Mouse (Mus musculus): ENCODE measurements around the gene Cdkn2aip. TPM values are rescaled to one million over a fixed set of nuclear protein-coding genes. Genes with fewer than 3 reads are reported as not detected.

The Cdkn2aip gene
- polyA plus RNA-seq, 1 experiment from 2014 or later, result 13.0 TPM

- ATAC-seq (ENCODE audit: low FRiP score, low TSS enrichment), result peak; percentile 68; the same call in 1 of the 2 replicates
- Histone ChIP-seq H3K4me2 (replicated peaks; ENCODE audit: low read depth) (no peak overlapping the region), H3K9me3 (ENCODE audit: control insufficient read depth, low read length) (no peaks in the 10 kb centered on the region), H3K27me3 (ENCODE audit: control insufficient read depth, insufficient read depth, low read length) (no peaks in the 10 kb centered on the region), H3K9ac (ENCODE audit: low read length) (no peak overlapping the region), H3K4me3 (ENCODE audit: low read depth, low read length) (no peak overlapping the region), H3K27ac (replicated peaks) (no peak overlapping the region), H3K36me3 (ENCODE audit: control insufficient read depth, insufficient read depth, low read length) (no peaks in the 10 kb centered on the region), H3K4me1 (replicated peaks; ENCODE audit: control insufficient read depth, insufficient read depth) (no peaks in the 10 kb centered on the region)
- 39% methylated on average over 5 of the region's 5 CpGs for WGBS
- peak; percentile 52 for DNase-seq (ENCODE audit: low spot score)
- no peak for TF ChIP-seq EP300 (optimal IDR thresholded peaks at IDR 0.05)
- TF ChIP-seq CTCF (IDR thresholded peaks at IDR 0.05; ENCODE audit: low read depth), result no peak
Measured at GRCm38 (mm10) chr8:47662716-47663115, 51.0 kb downstream of the Cdkn2aip start.

DNA sequence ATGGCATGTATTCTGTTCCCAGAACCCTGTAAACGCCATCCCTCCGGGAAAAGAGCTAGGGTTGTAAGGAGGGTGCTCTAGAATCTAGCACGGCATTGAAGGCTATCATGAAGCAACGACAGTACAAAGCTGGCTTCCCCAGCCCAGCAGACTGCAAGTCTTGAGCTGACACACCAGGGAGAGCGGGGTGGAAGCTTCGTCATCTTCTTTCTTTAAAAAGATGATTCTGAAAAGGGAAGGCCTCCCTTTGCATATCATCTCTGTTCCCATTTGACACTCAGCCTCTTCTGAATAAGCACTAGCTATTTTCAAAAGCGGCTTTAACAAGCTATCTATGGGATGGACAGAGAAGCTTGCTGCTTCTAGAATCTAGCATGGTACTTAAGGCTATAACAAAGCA is 53.3 kb downstream of the Cdkn2aip start:
- Histone ChIP-seq H3K4me2 (replicated peaks; ENCODE audit: low read depth) (no peak overlapping the region), H3K27me3 (ENCODE audit: control insufficient read depth, insufficient read depth, low read length) (no peaks in the 10 kb centered on the region), H3K4me1 (replicated peaks; ENCODE audit: control insufficient read depth, insufficient read depth) (no peaks in the 10 kb centered on the region), H3K36me3 (ENCODE audit: control insufficient read depth, insufficient read depth, low read length) (no peaks in the 10 kb centered on the region), H3K9ac (ENCODE audit: low read length) (no peak overlapping the region), H3K9me3 (ENCODE audit: control insufficient read depth, low read length) (no peaks in the 10 kb centered on the region), H3K27ac (replicated peaks) (no peak overlapping the region), H3K4me3 (ENCODE audit: low read depth, low read length) (no peak overlapping the region)
- TF ChIP-seq EP300 (optimal IDR thresholded peaks at IDR 0.05) (no peak), CTCF (IDR thresholded peaks at IDR 0.05; ENCODE audit: low read depth) (no peak)
- ATAC-seq (ENCODE audit: low FRiP score, low TSS enrichment) (no peak), DNase-seq (ENCODE audit: low spot score) (no peak)
- 91% methylated on average over 7 of the region's 7 CpGs for WGBS

DNA sequence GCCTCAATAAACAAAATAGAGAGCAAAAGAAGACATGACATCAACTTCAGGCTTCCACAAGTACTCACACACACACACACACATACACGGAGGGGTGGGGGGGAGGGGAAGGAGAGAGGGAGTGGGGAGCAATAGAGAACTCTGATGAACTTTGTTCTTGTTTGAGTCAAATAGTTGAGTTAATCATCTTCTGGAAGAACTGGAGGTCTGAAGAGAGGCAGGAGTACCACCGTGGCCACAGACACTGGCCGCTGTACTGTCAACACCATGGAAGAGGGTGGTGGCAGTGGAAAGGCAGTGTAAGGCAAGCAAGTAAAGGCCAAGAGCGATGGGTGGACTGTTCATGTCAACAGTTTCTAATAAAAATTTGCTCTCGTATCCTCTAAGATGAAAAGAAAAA is 54.3 kb downstream of the Cdkn2aip start:
- H3K27me3 ChIP-seq (ENCODE audit: control insufficient read depth, insufficient read depth, low read length), result no peaks in the 10 kb centered on the region
- H3K27ac ChIP-seq (replicated peaks), result no peak overlapping the region
- H3K4me2 ChIP-seq (replicated peaks; ENCODE audit: low read depth), result no peak overlapping the region
- TF ChIP-seq EP300 (optimal IDR thresholded peaks at IDR 0.05), result no peak
- no peak for TF ChIP-seq CTCF (IDR thresholded peaks at IDR 0.05; ENCODE audit: low read depth)
- WGBS, result 90% methylated on average over 5 of the region's 5 CpGs
- no peaks in the 10 kb centered on the region for H3K36me3 ChIP-seq (ENCODE audit: control insufficient read depth, insufficient read depth, low read length)
- ATAC-seq (ENCODE audit: low FRiP score, low TSS enrichment) (no peak), DNase-seq (ENCODE audit: low spot score) (no peak)
- no peak overlapping the region for H3K9ac ChIP-seq (ENCODE audit: low read length)
- H3K9me3 ChIP-seq (ENCODE audit: control insufficient read depth, low read length), result no peaks in the 10 kb centered on the region
- no peak overlapping the region for H3K4me3 ChIP-seq (ENCODE audit: low read depth, low read length)
- no peaks in the 10 kb centered on the region for H3K4me1 ChIP-seq (replicated peaks; ENCODE audit: control insufficient read depth, insufficient read depth)

Other genes with a start within 250 kb of the Cdkn2aip start
- gene Trappc11, start 180.5 kb downstream of the Cdkn2aip start, polyA plus RNA-seq (2015; fragmentation: Nextera tagmentation; extraction: Ambion mirVana), result 14.8 and 14.9 TPM in 2 replicates
- 28.1 and 37.1 TPM in 2 replicates for gene Rwdd4a, start 180.3 kb downstream of the Cdkn2aip start, polyA plus RNA-seq (2015; fragmentation: Nextera tagmentation; extraction: Ambion mirVana)
- 9.9 and 12.8 TPM in 2 replicates for gene Ing2, start 38.4 kb downstream of the Cdkn2aip start, polyA plus RNA-seq (2015; fragmentation: Nextera tagmentation; extraction: Ambion mirVana)
- not detected in 2 replicates for gene Cldn24, start 108.2 kb upstream of the Cdkn2aip start, polyA plus RNA-seq (2015; fragmentation: Nextera tagmentation; extraction: Ambion mirVana)
- not detected in 2 replicates for gene Cldn22, start 110.5 kb upstream of the Cdkn2aip start, polyA plus RNA-seq (2015; fragmentation: Nextera tagmentation; extraction: Ambion mirVana)